Mouse (Mus musculus): ENCODE measurements around the gene Erp27. TPM values are rescaled to one million over a fixed set of nuclear protein-coding genes. Genes with fewer than 3 reads are reported as not detected.

Gene Erp27
- polyA plus RNA-seq, 1 experiment from 2014 or later: not detected

GRCm38 (mm10) chr6:136950171-136950570 lies 28.2 kb upstream of the Erp27 start:
- ATAC-seq (ENCODE audit: low FRiP score, low read depth): no peak
- Histone ChIP-seq H3K9ac (no peak overlapping the region), H3K4me3 (no peak overlapping the region), H3K9me3 (no peaks in the 10 kb centered on the region), H3K4me2 (no peak overlapping the region), H3K4me1 (replicated peaks) (no peaks in the 10 kb centered on the region), H3K36me3 (no peaks in the 10 kb centered on the region), H3K27me3 (no peaks in the 10 kb centered on the region), H3K27ac (replicated peaks) (no peak overlapping the region)
- WGBS: 93% methylated on average over 2 of the region's 2 CpGs

DNA sequence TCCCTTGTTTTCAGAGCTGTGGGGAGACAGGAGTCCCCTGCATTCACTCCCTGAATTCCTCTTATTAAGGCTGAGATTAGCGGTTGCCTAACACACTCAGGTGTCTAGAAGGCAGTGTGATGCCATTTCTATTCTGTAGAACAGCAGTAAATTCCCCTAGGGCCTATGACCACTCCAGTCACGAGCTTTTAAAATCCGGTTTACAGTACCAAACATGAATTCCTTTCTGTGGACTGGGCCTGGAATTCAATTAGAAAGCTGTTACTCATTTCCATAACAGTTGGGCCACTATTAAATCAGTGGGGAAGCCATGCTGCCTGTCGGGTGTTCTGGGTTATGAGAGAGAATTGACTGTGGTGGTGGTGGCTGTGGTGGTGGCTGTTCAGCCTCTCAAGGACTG lies 25.7 kb upstream of the Erp27 start:
- Histone ChIP-seq H3K27me3 (no peaks in the 10 kb centered on the region), H3K36me3 (no peaks in the 10 kb centered on the region), H3K4me3 (no peak overlapping the region), H3K4me2 (no peak overlapping the region), H3K27ac (replicated peaks) (no peak overlapping the region), H3K4me1 (replicated peaks) (no peaks in the 10 kb centered on the region), H3K9me3 (no peaks in the 10 kb centered on the region), H3K9ac (no peak overlapping the region)
- WGBS: 30% methylated on average over 4 of the region's 4 CpGs
- no peak for ATAC-seq (ENCODE audit: low FRiP score, low read depth)

GRCm38 (mm10) chr6:136946943-136947342 lies 25.0 kb upstream of the Erp27 start:
- Histone ChIP-seq H3K9ac (no peak overlapping the region), H3K36me3 (no peaks in the 10 kb centered on the region), H3K4me3 (no peak overlapping the region), H3K4me1 (replicated peaks) (no peaks in the 10 kb centered on the region), H3K27me3 (no peaks in the 10 kb centered on the region), H3K4me2 (no peak overlapping the region), H3K27ac (replicated peaks) (no peak overlapping the region), H3K9me3 (no peaks in the 10 kb centered on the region)
- WGBS: 39% methylated on average over 8 of the region's 9 CpGs
- peak; percentile 68; the same call in 1 of the 2 replicates for ATAC-seq (ENCODE audit: low FRiP score, low read depth)

DNA sequence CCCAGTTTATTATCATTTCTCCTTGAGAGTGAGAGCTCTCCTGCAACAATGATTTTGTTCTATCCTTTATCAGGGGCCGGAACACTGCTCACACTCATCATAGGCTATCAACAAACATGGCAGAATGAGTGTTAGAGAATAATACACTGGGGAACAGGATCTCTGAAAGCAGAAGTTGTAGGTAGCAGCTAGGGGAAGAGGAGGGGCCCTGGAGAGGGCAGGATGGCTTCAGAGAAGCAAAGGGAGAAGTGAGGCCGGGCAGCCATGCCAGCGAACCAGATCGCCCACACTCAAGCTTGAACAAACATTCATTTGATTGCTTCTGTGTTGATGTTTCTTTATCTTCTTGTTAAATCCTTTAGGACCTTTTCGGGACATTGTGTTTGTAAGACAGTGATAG lies 24.3 kb upstream of the Erp27 start:
- H3K9ac ChIP-seq: no peak overlapping the region
- H3K27me3 ChIP-seq: no peaks in the 10 kb centered on the region
- no peaks in the 10 kb centered on the region for H3K4me1 ChIP-seq (replicated peaks)
- H3K4me2 ChIP-seq: no peak overlapping the region
- no peak overlapping the region for H3K4me3 ChIP-seq
- ATAC-seq (ENCODE audit: low FRiP score, low read depth): no peak
- H3K9me3 ChIP-seq: no peaks in the 10 kb centered on the region
- 89% methylated on average over 5 of the region's 5 CpGs for WGBS
- H3K27ac ChIP-seq (replicated peaks): no peak overlapping the region
- H3K36me3 ChIP-seq: no peaks in the 10 kb centered on the region

DNA sequence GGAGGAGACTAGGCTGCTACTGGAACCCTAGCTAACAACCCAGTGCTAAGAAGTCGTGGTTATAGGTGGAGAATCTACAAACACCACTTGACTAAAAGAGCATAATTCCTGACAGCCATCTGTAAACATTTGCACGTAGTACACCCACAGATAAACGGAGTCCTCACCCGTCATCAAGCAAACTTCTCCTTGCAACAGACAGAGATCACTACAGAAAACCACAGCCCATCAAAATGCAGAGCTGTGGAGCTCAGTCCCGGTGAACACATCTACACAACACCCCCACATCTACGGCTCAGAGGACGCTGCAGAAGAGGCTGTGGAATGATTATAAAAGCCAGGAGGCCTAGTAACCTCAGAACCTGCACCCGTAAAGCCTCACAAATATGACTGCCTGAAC lies 22.5 kb upstream of the Erp27 start:
- H3K9ac ChIP-seq: no peak overlapping the region
- ATAC-seq (ENCODE audit: low FRiP score, low read depth): no peak
- no peaks in the 10 kb centered on the region for H3K4me1 ChIP-seq (replicated peaks)
- no peaks in the 10 kb centered on the region for H3K27me3 ChIP-seq
- H3K4me2 ChIP-seq: no peak overlapping the region
- H3K27ac ChIP-seq (replicated peaks): no peak overlapping the region
- H3K4me3 ChIP-seq: no peak overlapping the region
- 92% methylated on average over 8 of the region's 8 CpGs for WGBS
- H3K36me3 ChIP-seq: no peaks in the 10 kb centered on the region
- no peaks in the 10 kb centered on the region for H3K9me3 ChIP-seq

DNA sequence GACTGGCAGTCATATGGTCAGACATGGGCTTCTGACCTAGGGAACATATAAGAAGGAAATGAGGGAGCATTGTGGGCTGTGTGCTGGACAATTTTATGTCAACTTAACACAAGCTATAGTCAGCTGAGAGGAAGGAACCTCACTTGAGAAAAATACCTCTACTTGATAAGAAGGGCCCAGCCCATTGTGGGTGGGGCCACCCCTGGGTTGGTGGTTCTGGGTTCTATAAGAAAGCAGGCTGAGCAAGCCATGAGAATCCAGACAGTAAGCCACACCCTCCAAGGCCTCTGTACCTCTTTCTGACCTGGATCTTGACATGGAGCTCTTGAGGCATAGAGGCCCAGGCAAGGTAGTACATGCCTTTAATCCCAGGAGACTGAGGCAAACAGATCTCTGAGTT lies 21.4 kb upstream of the Erp27 start:
- no peaks in the 10 kb centered on the region for H3K4me1 ChIP-seq (replicated peaks)
- ATAC-seq (ENCODE audit: low FRiP score, low read depth): no peak

GRCm38 (mm10) chr6:136942280-136942679 lies 20.3 kb upstream of the Erp27 start:
- WGBS: 77% methylated on average over 9 of the region's 9 CpGs
- Histone ChIP-seq H3K4me3 (no peak overlapping the region), H3K9ac (no peak overlapping the region), H3K4me2 (no peak overlapping the region), H3K9me3 (no peaks in the 10 kb centered on the region), H3K4me1 (replicated peaks) (no peaks in the 10 kb centered on the region), H3K27ac (replicated peaks) (no peak overlapping the region), H3K36me3 (no peaks in the 10 kb centered on the region), H3K27me3 (no peaks in the 10 kb centered on the region)
- ATAC-seq (ENCODE audit: low FRiP score, low read depth): no peak

More for the DNA sequence above, 21.4 kb upstream of the Erp27 start:
- H3K4me3 ChIP-seq: no peak overlapping the region
- no peak overlapping the region for H3K9ac ChIP-seq
- no peaks in the 10 kb centered on the region for H3K27me3 ChIP-seq
- no peak overlapping the region for H3K27ac ChIP-seq (replicated peaks)
- no peak overlapping the region for H3K4me2 ChIP-seq
- no peaks in the 10 kb centered on the region for H3K36me3 ChIP-seq
- H3K9me3 ChIP-seq: no peaks in the 10 kb centered on the region

DNA sequence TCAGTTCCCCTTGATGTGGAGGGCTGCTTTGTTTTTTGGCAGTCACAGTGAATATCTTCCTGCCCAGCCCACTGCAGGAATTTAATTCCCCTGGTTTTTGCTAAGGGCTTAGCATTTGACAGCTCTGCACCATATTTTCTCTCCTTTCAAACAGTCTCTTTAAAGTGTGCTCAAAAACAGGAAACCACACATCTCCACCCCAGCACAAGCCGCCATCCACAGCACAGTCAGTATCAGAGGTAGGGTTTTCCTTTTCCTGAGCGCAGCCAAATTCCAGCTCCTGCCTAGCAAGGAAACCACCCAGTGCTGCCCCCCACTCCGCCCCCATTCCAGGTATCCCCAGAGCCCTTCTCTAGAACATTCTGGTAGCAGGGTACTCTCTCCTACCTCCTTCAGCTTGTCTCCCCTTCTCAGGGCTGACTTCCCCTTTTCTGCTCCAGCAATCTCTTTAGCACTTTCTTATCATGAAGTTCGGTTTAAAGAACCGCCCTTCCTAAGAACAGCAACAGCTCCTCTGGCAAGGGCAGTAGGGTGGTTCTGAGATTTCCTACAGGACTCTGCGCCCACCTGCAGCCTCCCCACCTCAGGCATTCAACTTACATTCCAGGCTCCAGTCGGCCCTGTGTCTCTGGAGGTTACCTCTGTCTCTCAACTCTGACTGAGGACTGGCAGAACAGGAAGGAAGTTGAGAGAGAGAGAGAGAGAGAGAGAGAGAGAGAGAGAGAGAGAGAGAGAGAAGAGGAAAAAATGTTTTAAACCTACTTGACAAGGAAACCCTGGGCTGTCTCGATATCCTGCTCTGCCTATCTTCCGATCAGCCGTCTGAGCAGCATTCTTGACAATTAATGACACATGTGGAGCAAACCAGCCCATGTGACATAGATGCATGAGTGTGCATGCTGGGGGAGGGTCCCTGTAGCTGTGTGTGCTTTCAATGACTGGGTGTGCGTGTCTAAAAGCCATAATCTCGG lies 19.4 kb upstream of the Erp27 start, which contains the start of gene Arhgdib:
Gene Arhgdib, minus strand, starts transcription at position 849 of the 971 bp plus-strand sequence.
- peak within 1 kb of the TSS; percentile 53 for H3K27ac ChIP-seq (replicated peaks)
- no peaks in the 10 kb centered on the region for H3K9me3 ChIP-seq
- WGBS: 59% methylated on average over 12 of the region's 12 CpGs

DNA sequence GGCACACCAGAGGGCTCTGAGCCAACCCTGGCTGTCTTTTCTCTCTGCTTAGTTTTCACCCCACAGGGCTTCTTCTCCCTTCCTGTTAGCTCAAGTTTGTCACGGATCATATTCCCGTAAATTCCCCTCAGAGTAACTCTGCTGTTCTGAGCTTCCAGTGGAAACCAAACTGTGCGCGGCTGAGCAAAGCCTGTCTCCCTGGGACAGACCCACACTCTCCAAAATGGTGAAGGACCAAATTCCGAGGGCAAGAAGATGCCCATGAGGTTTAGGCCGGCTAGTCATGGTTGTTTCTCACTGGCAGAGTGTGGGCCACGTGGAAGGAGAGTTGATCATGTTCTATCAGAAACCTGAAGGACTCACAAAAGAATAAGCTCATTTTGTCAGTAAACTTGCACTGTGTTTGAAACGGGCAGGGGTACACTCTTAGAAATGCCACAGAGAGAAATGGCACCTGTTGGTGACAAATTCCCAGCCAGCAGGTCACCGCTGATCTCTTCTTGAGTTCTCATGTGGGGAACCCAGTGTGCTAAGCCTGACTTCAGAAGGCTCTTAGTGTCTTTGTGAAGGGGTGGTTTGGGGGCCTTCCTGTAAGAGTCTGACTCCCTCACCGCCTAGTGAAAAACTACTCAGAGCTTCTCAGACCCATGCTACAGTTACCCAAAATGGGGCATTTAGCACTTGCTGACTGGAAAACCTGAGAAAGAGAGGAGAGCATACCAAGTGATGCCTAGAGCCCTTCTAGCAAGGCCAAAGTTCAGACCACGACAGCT lies 18.4 kb upstream of the Erp27 start:
- H3K4me2 ChIP-seq: no peak overlapping the region
- no peaks in the 10 kb centered on the region for H3K9me3 ChIP-seq
- H3K4me3 ChIP-seq: no peak overlapping the region
- ATAC-seq (ENCODE audit: low FRiP score, low read depth): no peak
- no peaks in the 10 kb centered on the region for H3K27me3 ChIP-seq
- H3K36me3 ChIP-seq: no peaks in the 10 kb centered on the region
- H3K4me1 ChIP-seq (replicated peaks): no peaks in the 10 kb centered on the region
- H3K27ac ChIP-seq (replicated peaks): peak overlapping the region; percentile 38; the same call in 1 of the 2 replicates
- 79% methylated on average over 11 of the region's 11 CpGs for WGBS
- H3K9ac ChIP-seq: no peak overlapping the region

More for the DNA sequence above, 19.4 kb upstream of the Erp27 start, which contains the start of gene Arhgdib:
- Histone ChIP-seq H3K4me3 (no peak within 1 kb of the TSS), H3K4me1 (replicated peaks) (no peaks in the 10 kb centered on the region), H3K36me3 (no peaks in the 10 kb centered on the region), H3K9ac (no peak within 1 kb of the TSS), H3K4me2 (no peak within 1 kb of the TSS), H3K27me3 (no peaks in the 10 kb centered on the region)
- ATAC-seq (ENCODE audit: low FRiP score, low read depth): no peak

GRCm38 (mm10) chr6:136939326-136940187 lies 17.6 kb upstream of the Erp27 start:
- Histone ChIP-seq H3K9me3 (no peaks in the 10 kb centered on the region), H3K27ac (replicated peaks) (no peak overlapping the region), H3K4me2 (no peak overlapping the region), H3K4me1 (replicated peaks) (no peaks in the 10 kb centered on the region), H3K9ac (no peak overlapping the region), H3K4me3 (no peak overlapping the region), H3K36me3 (no peaks in the 10 kb centered on the region), H3K27me3 (no peaks in the 10 kb centered on the region)
- 80% methylated on average over 14 of the region's 14 CpGs for WGBS
- no peak for ATAC-seq (ENCODE audit: low FRiP score, low read depth)

DNA sequence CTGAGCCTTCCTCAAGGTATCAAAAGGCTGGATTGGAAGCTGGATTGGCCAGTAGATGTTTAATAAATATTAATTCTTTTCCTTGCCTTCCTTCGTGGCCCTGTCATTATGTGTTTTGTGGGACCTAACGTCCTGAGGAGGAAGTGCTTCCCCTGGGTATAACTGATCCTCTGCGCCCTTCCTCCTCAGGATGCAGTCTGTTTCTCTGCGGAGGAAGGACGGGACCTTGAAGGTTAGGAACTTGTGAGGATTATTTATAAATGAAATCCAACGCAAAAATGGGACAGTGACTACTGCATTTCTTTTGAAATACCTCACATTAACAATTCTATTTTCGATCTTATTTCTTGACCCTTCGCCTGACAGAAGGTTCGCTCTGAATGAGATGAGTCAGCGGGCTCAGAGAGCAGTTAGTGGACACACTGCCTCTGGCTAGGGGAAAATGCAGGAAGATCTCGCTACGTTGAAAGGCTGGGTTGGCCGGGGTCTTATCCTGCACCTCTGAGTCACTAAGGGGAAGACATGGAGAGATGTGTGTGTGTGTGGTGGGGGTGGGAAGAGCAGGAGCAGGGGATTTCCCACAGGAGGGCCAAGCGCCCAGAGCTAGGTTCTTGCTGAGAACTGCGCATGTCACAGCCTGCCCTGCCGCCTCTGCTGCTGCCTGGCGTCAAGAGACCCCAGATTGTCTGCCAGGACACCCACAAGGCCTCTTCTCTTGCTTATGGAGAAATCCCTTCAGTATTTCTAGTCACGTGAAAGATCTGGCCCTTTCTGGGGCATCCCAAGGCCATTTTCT lies 16.5 kb upstream of the Erp27 start:
- H3K4me2 ChIP-seq: no peak overlapping the region
- no peaks in the 10 kb centered on the region for H3K4me1 ChIP-seq (replicated peaks)
- ATAC-seq (ENCODE audit: low FRiP score, low read depth): no peak
- no peak overlapping the region for H3K9ac ChIP-seq
- no peaks in the 10 kb centered on the region for H3K36me3 ChIP-seq
- H3K27me3 ChIP-seq: no peaks in the 10 kb centered on the region
- 73% methylated on average over 18 of the region's 18 CpGs for WGBS
- H3K27ac ChIP-seq (replicated peaks): no peak overlapping the region
- H3K9me3 ChIP-seq: no peaks in the 10 kb centered on the region
- H3K4me3 ChIP-seq: no peak overlapping the region
